In genomic region chr4:148882360-148882929, GRCm38 (mm10) we compare ENCODE assay signal across 13 mouse cellular contexts.
DNase-seq lines count a peak whose midpoint lies in the region; ATAC-seq lines count a peak whose summit lies in the region.
"Had no signal": no experiment of that assay in that cellular context is flagged by ENCODE, and none has a peak within 500 bp of the region (broad histone marks: within the 10 kb centered on the region; RNA-seq: fewer than 3 reads in every experiment).

No protein-coding gene starts in this region.

- H3K27ac ChIP-seq in heart, embryonic 14.5 days (replicated peaks in 1 of 2; ENCODE audit: control insufficient read depth in 1 of 2, insufficient read depth in 1 of 2, low read depth in 2 of 2, low read length in 2 of 2): peak overlapping the region; percentile 3 to 97; a peak in 2 of 4 replicates
- no peak overlapping the region for H3K27ac ChIP-seq in embryonic facial prominence, embryonic 14.5 days (replicated peaks; ENCODE audit: low read depth, low read length)
- H3K27ac ChIP-seq: embryonic facial prominence, embryonic 15.5 days had no signal

- peaks cover 65 to 83% of the 10 kb centered on the region in 2 experiments for H3K4me1 ChIP-seq in heart, embryonic 14.5 days (ENCODE audit: control insufficient read depth in 2 of 2, insufficient read depth in 2 of 2, low read length in 2 of 2)
- peaks cover 12% of the 10 kb centered on the region; the same call in 1 of the 2 replicates for H3K4me1 ChIP-seq in embryonic facial prominence, embryonic 14.5 days (ENCODE audit: control insufficient read depth, insufficient read depth, low read length)

- no peaks in the 10 kb centered on the region for H3K36me3 ChIP-seq in heart, embryonic 14.5 days (ENCODE audit: control insufficient read depth, insufficient read depth, low read length)
- H3K36me3 ChIP-seq in embryonic facial prominence, embryonic 14.5 days (ENCODE audit: control insufficient read depth, insufficient read depth, low read length): no peaks in the 10 kb centered on the region
- H3K36me3 ChIP-seq: embryonic facial prominence, embryonic 15.5 days; G1E had no signal

- no peak overlapping the region for H3K4me3 ChIP-seq in heart, embryonic 14.5 days (ENCODE audit: control insufficient read depth in 1 of 2, insufficient read depth in 1 of 2, low read depth in 1 of 2, low read length in 2 of 2)
- no peak overlapping the region for H3K4me3 ChIP-seq in embryonic facial prominence, embryonic 14.5 days (ENCODE audit: low read depth, low read length)
- H3K4me3 ChIP-seq: embryonic facial prominence, embryonic 15.5 days had no signal

- peak overlapping the region; percentile 49 for H3K9ac ChIP-seq in heart, embryonic 14.5 days (ENCODE audit: low read length)
- no peak overlapping the region for H3K9ac ChIP-seq in embryonic facial prominence, embryonic 14.5 days (ENCODE audit: low read depth, low read length)
- H3K9ac ChIP-seq: embryonic facial prominence, embryonic 15.5 days; liver, postnatal 0 days had no signal

- intact Hi-C loops in gastrocnemius, postnatal 36 days (cut with DNase I): no loop called here

- H3K27me3 ChIP-seq in heart, embryonic 14.5 days (ENCODE audit: control insufficient read depth, insufficient read depth, low read length): no peaks in the 10 kb centered on the region
- H3K27me3 ChIP-seq in embryonic facial prominence, embryonic 14.5 days (replicated peaks; ENCODE audit: control insufficient read depth, insufficient read depth, low read length): peaks cover 85% of the 10 kb centered on the region

- WGBS in heart, embryonic 14.5 days: 31% methylated on average over 17 of the region's 17 CpGs
- 24% methylated on average over 16 of the region's 17 CpGs for WGBS in embryonic facial prominence, embryonic 14.5 days

- DNase-seq in heart, adult 9 months (ENCODE audit: low spot score in 2 of 2): no peak
- peak; percentile 57 for DNase-seq in R1 (ENCODE audit: low read depth, low spot score)
- no peak for DNase-seq in embryonic facial prominence, embryonic 14.5 days (ENCODE audit: low spot score)
- DNase-seq in lung, postnatal 36 days: peak; percentile 77
- no peak for DNase-seq in layer of hippocampus, adult 8-10 months (ENCODE audit: low spot score in 2 of 2)
- DNase-seq in gastrocnemius, postnatal 36 days: no peak
- DNase-seq: gastrocnemius, postnatal 25 days; layer of hippocampus, postnatal 36 days; liver, postnatal 0 days had no signal

- ATAC-seq in heart, embryonic 14.5 days (ENCODE audit: insufficient number of reproducible peaks, insufficient read depth, low FRiP score, low read depth): no peak
- no peak for ATAC-seq in embryonic facial prominence, embryonic 14.5 days (ENCODE audit: low read depth)
- ATAC-seq in monocyte, adult 5-6 weeks (replicated peaks; ENCODE audit: insufficient number of reproducible peaks, low FRiP score, low TSS enrichment, poor library complexity, severe bottlenecking): no peak
- ATAC-seq: liver, postnatal 0 days had no signal

- H3K9me3 ChIP-seq in heart, embryonic 14.5 days (ENCODE audit: control insufficient read depth, low read length): no peaks in the 10 kb centered on the region
- no peaks in the 10 kb centered on the region for H3K9me3 ChIP-seq in embryonic facial prominence, embryonic 14.5 days (ENCODE audit: control insufficient read depth, low read length)
- H3K9me3 ChIP-seq: embryonic facial prominence, embryonic 15.5 days; G1E had no signal

- H3K4me2 ChIP-seq in heart, embryonic 14.5 days (ENCODE audit: low read length): no peak overlapping the region
- H3K4me2 ChIP-seq in embryonic facial prominence, embryonic 14.5 days (ENCODE audit: low read depth, low read length): 0 out of 2 replicates have a peak overlapping the region, but pooled peaks have one; percentile 2
- H3K4me2 ChIP-seq: embryonic facial prominence, embryonic 15.5 days had no signal

Comparison
In these comparisons a context has a peak if more than half of its experiments do, and no peak if none do; other contexts are left out.
1. DNase-seq: peak in R1 (single experiment) and lung, postnatal 36 days (single experiment); none in heart, adult 9 months (0 of 2), embryonic facial prominence, embryonic 14.5 days (single experiment), layer of hippocampus, adult 8-10 months (0 of 2) and gastrocnemius, postnatal 36 days (0 of 2).